Mouse (Mus musculus) liver, adult 2 months (tissue): ENCODE data around the gene Blcap.

ENCODE experiments used
- CTCF ChIP-seq: fragments of 200-500 bp; IDR thresholded peaks from 2 replicates; pipeline ENCODE4 v1.5.1; 2011; ENCODE audit warnings: low read depth, low read length, control low read depth
- POLR2A ChIP-seq: fragments of 200-500 bp; IDR thresholded peaks from 2 replicates; pipeline ENCODE4 v1.6.1; 2011; ENCODE audit warnings: low read length, control low read depth; ENCODE audit not compliant: insufficient read depth; ENCODE audit errors: extremely low read depth

- no peak for TF ChIP-seq POLR2A
- no peak for TF ChIP-seq CTCF
These were observed 53.5 kb downstream of the Blcap start for GRCm38 (mm10) chr2:157517526-157517925.
